Mouse (Mus musculus): Measurements from ENCODE around the gene Rpl5.

DNA sequence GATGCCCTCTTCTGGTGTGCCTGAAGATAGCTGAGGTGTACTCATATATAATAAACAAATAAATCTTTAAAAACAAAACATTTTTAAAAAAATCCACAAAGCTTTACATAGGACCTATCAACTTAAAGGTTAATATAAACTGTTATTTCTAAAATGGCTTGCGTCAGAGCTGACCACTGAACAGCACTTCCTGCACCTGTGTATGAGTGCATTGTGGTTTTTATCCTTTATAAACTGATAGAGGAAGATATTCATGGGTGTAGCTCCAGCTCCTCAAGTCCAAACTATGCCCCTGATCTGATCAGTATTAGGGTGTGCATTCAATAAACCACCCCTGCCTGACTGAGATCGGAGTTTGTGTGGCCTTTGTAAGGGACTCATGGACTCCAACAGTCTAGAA is 38.6 kb downstream of the Rpl5 start:
- TF ChIP-seq EP300 (IDR thresholded peaks at IDR 0.05) (no peak), CTCF (IDR thresholded peaks at IDR 0.05) (no peak)

Data from lung, postnatal 0 days (tissue).